Mouse (Mus musculus) hindbrain, embryonic 13.5 days (tissue): Measurements from ENCODE around the gene Ppp2r1b. TPM values are rescaled to one million over a fixed set of nuclear protein-coding genes. Genes with fewer than 3 reads are reported as not detected.
"Not testable (repeated sequence)": the region's sequence is repeated elsewhere in the genome, so short reads cannot be mapped to it uniquely, and the experiment has no call there.

ENCODE experiments used
- ATAC-seq: fragments of 200-750 bp; cut with Nextera tagmentation; 2 replicates; pipeline ENCODE4 v1.8.0; 2017; ENCODE audit warnings: moderate TSS enrichment; ENCODE audit not compliant: low FRiP score
- H3K27ac ChIP-seq: fragments of 300-500 bp; sonication (generic); 2 replicates; pipeline ENCODE4 v1.5.1; 2015; ENCODE audit warnings: inconsistent platforms, mild to moderate bottlenecking, moderate library complexity
- H3K27me3 ChIP-seq: fragments of 300-500 bp; sonication (generic); 2 replicates; pipeline ENCODE4 v1.6.1; 2015; ENCODE audit warnings: mild to moderate bottlenecking, inconsistent platforms
- H3K36me3 ChIP-seq: fragments of 300-500 bp; sonication (generic); 2 replicates; pipeline ENCODE4 v1.6.1; 2015; ENCODE audit warnings: mild to moderate bottlenecking, inconsistent platforms
- H3K4me1 ChIP-seq: fragments of 300-500 bp; sonication (generic); replicated peaks from 2 replicates; pipeline ENCODE4 v1.6.1; 2015; ENCODE audit warnings: inconsistent platforms
- H3K4me2 ChIP-seq: fragments of 300-500 bp; sonication (generic); 2 replicates; pipeline ENCODE4 v1.6.1; 2015; ENCODE audit warnings: inconsistent platforms, mild to moderate bottlenecking, moderate library complexity
- H3K4me3 ChIP-seq: fragments of 300-500 bp; sonication (generic); 2 replicates; pipeline ENCODE4 v1.5.1; 2015; ENCODE audit warnings: mild to moderate bottlenecking, inconsistent platforms
- H3K9ac ChIP-seq: fragments of 300-500 bp; sonication (generic); 2 replicates; pipeline ENCODE4 v1.6.1; 2015; ENCODE audit warnings: mild to moderate bottlenecking, inconsistent platforms
- H3K9me3 ChIP-seq: fragments of 300-500 bp; sonication (generic); 2 replicates; pipeline ENCODE4 v1.6.1; 2016; ENCODE audit warnings: inconsistent platforms
- WGBS: fragments of 180-500 bp; shearing (Covaris S2); methylation state at CpG from one replicate; pipeline ENCODE4 v1.1.7; 2015; 5-methylcytosine and 5-hydroxymethylcytosine counted together
- polyA plus RNA-seq: library from polyadenylated mRNA; unstranded; fragments of >200 nt; fragmentation: Nextera tagmentation; extraction: Ambion mirVana; gene quantifications from 2 replicates; pipeline ENCODE4 v1.2.1, GENCODE M21; 2015

The Ppp2r1b gene
- polyA plus RNA-seq, 1 experiment from 2014 or later = 53.5 TPM

DNA sequence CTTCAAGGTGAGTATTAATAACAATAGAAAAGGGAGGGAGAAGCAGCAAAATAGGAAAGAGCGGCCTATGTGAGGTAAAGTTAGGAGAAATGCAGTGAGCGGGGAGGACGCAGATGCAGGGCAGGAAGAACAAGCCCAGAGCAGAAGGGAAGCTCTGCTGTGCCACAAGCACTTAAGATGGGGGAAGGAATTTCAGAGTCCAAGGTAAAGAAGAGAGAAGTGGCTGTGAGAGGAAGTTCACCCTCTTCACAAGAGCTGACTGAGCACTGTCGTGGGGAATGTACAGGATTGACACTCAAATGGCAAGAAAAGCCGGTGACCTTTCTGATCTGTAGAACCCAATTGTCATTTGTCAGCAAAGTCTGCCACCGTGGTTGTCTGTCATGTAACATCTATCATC lies 27.1 kb upstream of the Ppp2r1b start:
- H3K4me2 ChIP-seq = no peak overlapping the region
- no peak overlapping the region for H3K9ac ChIP-seq
- no peaks in the 10 kb centered on the region for H3K27me3 ChIP-seq
- peaks cover 67% of the 10 kb centered on the region for H3K36me3 ChIP-seq
- no peaks in the 10 kb centered on the region for H3K9me3 ChIP-seq
- no peaks in the 10 kb centered on the region for H3K4me1 ChIP-seq
- ATAC-seq = no peak
- WGBS = 87% methylated on average over 6 of the region's 6 CpGs
- no peak overlapping the region for H3K4me3 ChIP-seq
- no peak overlapping the region for H3K27ac ChIP-seq

DNA sequence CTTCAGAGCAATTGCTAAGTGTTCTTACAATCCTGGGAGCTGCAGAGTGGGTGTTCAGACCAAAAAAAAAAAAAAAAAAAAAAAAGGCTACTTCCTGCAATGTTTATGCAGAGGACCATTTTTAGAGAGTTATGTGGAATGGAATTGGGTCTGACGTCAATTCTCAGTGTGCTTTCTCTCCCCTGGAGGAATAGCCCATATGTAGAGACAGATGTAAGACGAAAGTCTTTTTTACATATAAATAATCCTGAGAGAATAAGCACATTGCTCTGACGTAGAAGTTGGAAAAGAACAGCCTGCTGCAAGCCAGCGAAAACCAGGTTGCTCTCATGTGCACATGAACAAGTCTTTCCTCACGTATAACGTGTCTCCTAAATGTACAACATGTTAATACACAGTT lies 25.4 kb upstream of the Ppp2r1b start:
- no peak for ATAC-seq
- peaks cover 65% of the 10 kb centered on the region for H3K36me3 ChIP-seq

DNA sequence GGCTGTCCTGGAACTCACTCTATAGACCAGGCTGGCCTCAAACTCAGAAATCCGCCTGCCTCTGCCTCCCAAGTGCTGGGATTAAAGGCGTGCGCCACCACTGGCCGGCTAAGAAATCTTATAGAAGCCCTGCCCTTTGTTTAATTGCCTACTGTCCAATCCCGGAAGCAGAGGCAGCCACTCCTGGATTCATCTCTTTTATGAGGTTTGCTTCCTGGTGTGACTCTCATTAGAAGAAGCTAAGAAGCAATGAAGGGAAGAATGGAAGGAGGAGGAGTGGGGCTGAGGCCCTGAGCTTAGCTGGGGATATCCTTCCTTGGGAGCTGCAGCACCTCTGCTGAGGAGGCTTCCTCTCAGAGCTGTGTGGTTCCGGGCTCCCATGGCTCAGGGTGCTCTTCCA lies 23.4 kb upstream of the Ppp2r1b start:
- Histone ChIP-seq H3K4me3 (no peak overlapping the region), H3K27me3 (no peaks in the 10 kb centered on the region), H3K4me1 (no peaks in the 10 kb centered on the region), H3K9ac (no peak overlapping the region), H3K36me3 (peaks cover 63% of the 10 kb centered on the region), H3K9me3 (no peaks in the 10 kb centered on the region), H3K27ac (no peak overlapping the region), H3K4me2 (no peak overlapping the region)
- ATAC-seq = no peak
- 86% methylated on average over 6 of the region's 6 CpGs for WGBS

More for the DNA sequence above, 25.4 kb upstream of the Ppp2r1b start:
- Histone ChIP-seq H3K4me1 (no peaks in the 10 kb centered on the region), H3K9me3 (no peaks in the 10 kb centered on the region), H3K9ac (no peak overlapping the region), H3K4me2 (no peak overlapping the region), H3K27ac (no peak overlapping the region), H3K4me3 (no peak overlapping the region), H3K27me3 (no peaks in the 10 kb centered on the region)
- WGBS = 90% methylated on average over 6 of the region's 6 CpGs

DNA sequence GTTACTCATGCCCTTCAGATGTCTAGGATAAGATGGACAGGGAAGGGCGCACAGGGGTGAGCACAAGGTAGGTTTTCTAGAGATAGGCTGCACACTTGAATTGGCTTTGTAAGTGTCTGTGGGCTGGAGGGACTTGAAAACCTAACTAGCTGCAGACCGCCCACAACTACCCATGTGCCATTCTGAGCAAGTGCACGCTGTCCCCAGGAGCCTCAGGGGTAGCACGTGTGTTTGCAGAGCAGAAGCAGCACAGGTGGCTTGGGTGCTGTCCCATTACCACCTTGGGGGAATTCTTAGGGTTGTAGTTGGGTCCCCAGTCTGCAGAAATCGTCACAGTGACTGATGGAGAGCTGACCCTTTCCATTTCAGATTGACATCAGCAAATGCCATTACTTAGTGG lies 22.9 kb upstream of the Ppp2r1b start:
- Histone ChIP-seq H3K27ac (no peak overlapping the region), H3K36me3 (peaks cover 58% of the 10 kb centered on the region), H3K27me3 (no peaks in the 10 kb centered on the region), H3K4me1 (no peaks in the 10 kb centered on the region), H3K9ac (no peak overlapping the region), H3K9me3 (no peaks in the 10 kb centered on the region), H3K4me3 (no peak overlapping the region), H3K4me2 (no peak overlapping the region)
- WGBS = 98% methylated on average over 5 of the region's 5 CpGs
- ATAC-seq = no peak

DNA sequence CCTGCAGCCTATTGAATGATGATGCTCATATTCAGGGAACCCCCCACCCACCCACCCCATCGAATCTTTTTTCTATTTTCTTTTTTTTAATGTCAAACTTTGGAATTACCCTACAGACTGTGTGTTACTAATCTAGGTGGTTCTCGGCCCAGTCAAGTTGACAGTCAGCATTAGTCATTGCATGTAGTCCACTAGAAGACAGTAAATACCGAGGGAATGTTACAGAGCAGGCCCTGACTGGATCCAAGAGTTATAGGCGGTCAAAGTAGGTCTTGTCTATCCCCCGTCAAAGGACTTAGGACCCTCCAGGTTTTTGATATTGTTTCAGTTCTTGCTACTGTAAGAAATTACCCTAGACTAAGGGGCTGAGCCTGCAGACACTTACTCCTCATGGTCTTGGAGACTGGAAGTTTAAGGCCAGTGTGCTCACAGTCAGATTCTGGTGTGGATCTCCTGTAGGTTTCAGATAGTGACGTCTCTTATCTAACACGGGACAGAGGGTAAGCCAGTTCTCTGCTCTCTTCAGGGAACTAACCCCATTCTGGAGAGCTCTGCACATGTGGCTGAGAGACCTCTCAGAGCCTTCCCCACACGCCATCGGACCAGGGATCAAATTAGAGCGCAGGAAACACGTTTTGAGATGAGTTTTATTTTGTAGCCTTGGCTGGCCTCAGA lies 21.2 kb upstream of the Ppp2r1b start:
- Histone ChIP-seq H3K4me2 (no peak overlapping the region), H3K9me3 (no peaks in the 10 kb centered on the region), H3K27ac (no peak overlapping the region), H3K36me3 (peaks cover 56% of the 10 kb centered on the region), H3K4me1 (no peaks in the 10 kb centered on the region), H3K27me3 (no peaks in the 10 kb centered on the region), H3K9ac (no peak overlapping the region), H3K4me3 (no peak overlapping the region)
- WGBS = 89% methylated on average over 11 of the region's 11 CpGs
- ATAC-seq = no peak

DNA sequence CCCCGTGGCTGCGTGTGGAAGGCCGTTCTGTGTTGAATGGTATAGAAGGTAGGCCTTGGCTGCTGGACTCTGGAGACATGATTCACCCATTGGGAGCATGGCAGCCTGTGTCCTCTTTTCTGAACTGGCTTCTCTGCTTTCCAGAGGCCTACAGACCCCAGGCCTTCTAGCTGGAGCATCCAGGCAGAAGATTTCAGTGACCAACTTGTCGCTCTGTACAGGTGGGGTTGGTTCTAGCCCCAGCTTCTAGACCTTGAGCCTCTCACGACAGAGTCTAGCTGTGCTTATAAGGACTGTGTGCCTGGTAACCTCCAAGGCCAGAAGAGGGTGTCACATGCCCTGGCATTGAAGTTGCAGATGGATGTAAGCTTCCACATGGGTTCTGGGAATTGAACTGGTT lies 13.6 kb upstream of the Ppp2r1b start:
- no peaks in the 10 kb centered on the region for H3K4me1 ChIP-seq
- H3K9me3 ChIP-seq = no peaks in the 10 kb centered on the region
- no peak for ATAC-seq
- H3K9ac ChIP-seq = no peak overlapping the region
- no peak overlapping the region for H3K27ac ChIP-seq
- H3K36me3 ChIP-seq = peaks cover 40% of the 10 kb centered on the region
- H3K4me3 ChIP-seq = no peak overlapping the region
- WGBS = 93% methylated on average over 5 of the region's 5 CpGs
- H3K4me2 ChIP-seq = no peak overlapping the region
- H3K27me3 ChIP-seq = no peaks in the 10 kb centered on the region

DNA sequence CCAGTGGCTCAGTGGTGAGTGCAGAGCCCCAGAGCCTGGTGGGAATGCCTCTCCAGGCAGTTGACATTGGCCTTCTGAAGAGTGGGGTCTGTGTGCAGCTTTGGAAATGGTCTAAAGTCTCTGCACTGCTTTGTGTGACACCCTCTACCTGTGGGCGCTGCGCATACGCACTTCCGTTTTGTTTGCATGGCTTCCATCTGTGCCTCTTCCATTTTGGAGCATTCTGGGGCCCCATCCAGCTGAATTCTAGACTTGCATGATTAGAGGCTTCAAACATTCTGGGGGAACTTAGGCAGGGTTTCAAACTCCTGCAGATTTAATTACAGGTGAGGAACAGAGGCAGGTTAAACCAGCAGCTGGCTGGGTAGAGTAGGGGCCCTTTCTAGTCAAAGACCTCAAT lies 12.9 kb upstream of the Ppp2r1b start:
- Histone ChIP-seq H3K4me3 (no peak overlapping the region), H3K4me1 (no peaks in the 10 kb centered on the region), H3K9me3 (no peaks in the 10 kb centered on the region), H3K4me2 (no peak overlapping the region), H3K9ac (no peak overlapping the region), H3K27ac (no peak overlapping the region), H3K27me3 (no peaks in the 10 kb centered on the region), H3K36me3 (peaks cover 40% of the 10 kb centered on the region)
- ATAC-seq = no peak
- 96% methylated on average over 4 of the region's 4 CpGs for WGBS

DNA sequence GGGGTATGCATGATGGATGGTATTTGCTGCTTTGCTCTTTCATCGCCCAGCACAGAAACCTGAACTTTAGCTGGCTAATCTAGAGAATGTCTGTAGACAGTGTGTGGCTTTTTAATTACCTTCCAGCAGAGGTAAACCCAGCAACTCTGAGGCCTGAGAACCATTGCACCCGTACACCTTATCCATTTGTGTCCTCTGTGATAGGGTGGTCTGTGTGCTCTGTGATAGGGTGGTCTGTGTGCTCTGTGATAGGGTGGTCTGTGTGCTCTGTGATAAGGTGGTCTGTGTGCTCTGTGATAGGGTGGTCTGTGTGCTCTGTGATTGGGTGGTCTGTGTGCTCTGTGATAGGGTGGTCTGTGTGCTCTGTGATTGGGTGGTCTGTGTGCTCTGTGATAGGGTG lies 12.5 kb upstream of the Ppp2r1b start:
- ATAC-seq, H3K4me2 ChIP-seq, H3K9ac ChIP-seq, H3K27me3 ChIP-seq, H3K9me3 ChIP-seq, H3K4me1 ChIP-seq, H3K4me3 ChIP-seq, H3K27ac ChIP-seq: not testable (repeated sequence)
- 92% methylated on average over 2 of the region's 2 CpGs for WGBS
- H3K36me3 ChIP-seq = peaks cover 42% of the 10 kb centered on the region

DNA sequence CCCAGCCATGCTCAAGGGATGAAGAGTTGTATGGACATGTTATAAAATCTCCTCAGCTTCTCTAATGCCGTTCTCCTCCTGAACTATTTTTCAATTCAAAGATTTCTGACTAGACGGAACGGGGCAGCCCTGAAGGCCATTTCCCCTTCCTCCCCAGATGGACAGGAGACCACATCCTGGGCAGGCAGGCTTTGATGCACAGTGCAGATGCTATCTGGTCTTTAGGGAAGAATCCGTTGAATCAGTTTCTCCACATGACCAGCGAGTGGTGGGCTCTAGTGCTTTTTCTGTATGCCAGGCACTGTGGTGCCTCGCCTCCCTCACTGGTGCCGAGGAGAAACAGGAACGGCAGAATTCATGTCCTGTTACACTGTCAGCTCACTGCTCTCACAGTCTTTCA lies 11.3 kb upstream of the Ppp2r1b start:
- 91% methylated on average over 8 of the region's 8 CpGs for WGBS
- ATAC-seq = no peak
- H3K9ac ChIP-seq = no peak overlapping the region
- no peaks in the 10 kb centered on the region for H3K4me1 ChIP-seq
- H3K4me2 ChIP-seq = no peak overlapping the region
- H3K36me3 ChIP-seq = peaks cover 37% of the 10 kb centered on the region
- no peaks in the 10 kb centered on the region for H3K27me3 ChIP-seq
- H3K27ac ChIP-seq = no peak overlapping the region
- H3K4me3 ChIP-seq = no peak overlapping the region
- no peaks in the 10 kb centered on the region for H3K9me3 ChIP-seq

DNA sequence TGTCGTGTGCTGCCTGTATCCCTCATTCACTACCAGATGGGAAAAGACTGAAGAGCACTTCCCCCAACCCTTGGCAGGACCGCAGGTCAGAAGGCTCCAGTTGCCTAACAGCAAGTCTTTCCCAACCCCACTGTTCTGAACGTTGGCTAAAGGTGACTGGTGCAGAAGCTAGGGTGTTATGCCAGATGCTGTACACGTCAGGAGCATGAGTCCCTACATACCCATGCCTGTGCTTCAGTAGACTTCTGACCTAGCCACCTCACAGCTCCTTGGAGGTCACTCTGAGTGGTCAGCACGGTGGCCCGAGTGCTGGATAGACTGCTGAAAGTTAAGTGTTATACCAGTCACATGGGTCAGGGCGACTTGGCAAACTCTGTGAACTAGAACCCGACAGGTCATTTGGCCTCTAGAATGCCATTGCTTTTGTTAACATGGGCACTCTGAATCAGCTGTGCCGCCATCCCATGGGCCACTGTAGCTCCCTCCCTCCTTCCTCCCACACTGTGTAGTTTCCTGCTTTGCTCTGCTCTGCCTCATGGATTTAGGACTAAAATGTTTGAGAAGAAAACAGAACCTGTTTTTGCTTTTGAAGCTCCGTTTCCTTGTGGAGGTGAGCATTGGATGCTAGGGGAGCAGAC lies 9.9 kb upstream of the Ppp2r1b start:
- H3K4me1 ChIP-seq = no peaks in the 10 kb centered on the region
- no peak for ATAC-seq

DNA sequence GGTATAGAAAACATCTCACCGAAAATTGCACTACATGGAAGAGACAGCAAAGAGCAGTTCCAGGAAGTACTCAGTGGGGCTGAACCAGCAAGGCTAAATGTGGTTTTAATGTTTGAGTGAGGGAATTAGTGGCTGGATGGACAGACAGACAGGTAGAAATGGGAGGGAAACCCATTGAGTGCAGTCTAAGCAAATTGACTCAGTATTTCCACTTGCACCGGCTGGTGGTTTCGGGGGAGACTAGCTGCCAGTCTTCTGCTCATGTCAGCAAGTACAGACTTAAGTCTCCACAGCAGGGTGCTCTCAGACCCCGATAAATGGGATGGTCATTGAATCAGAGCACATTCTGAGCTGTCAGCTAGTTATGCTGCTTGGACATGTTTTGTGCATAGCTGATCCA lies 9.0 kb upstream of the Ppp2r1b start:
- Histone ChIP-seq H3K4me3 (no peak overlapping the region), H3K36me3 (peaks cover 31% of the 10 kb centered on the region), H3K9me3 (no peaks in the 10 kb centered on the region), H3K4me2 (no peak overlapping the region), H3K9ac (no peak overlapping the region), H3K27ac (no peak overlapping the region), H3K27me3 (no peaks in the 10 kb centered on the region), H3K4me1 (no peaks in the 10 kb centered on the region)
- ATAC-seq = no peak
- WGBS = 91% methylated on average over 4 of the region's 4 CpGs

More for the DNA sequence above, 9.9 kb upstream of the Ppp2r1b start:
- no peak overlapping the region for H3K27ac ChIP-seq
- H3K36me3 ChIP-seq = peaks cover 36% of the 10 kb centered on the region
- 90% methylated on average over 10 of the region's 10 CpGs for WGBS
- H3K27me3 ChIP-seq = no peaks in the 10 kb centered on the region
- H3K9me3 ChIP-seq = no peaks in the 10 kb centered on the region
- H3K4me2 ChIP-seq = no peak overlapping the region
- no peak overlapping the region for H3K9ac ChIP-seq
- no peak overlapping the region for H3K4me3 ChIP-seq

DNA sequence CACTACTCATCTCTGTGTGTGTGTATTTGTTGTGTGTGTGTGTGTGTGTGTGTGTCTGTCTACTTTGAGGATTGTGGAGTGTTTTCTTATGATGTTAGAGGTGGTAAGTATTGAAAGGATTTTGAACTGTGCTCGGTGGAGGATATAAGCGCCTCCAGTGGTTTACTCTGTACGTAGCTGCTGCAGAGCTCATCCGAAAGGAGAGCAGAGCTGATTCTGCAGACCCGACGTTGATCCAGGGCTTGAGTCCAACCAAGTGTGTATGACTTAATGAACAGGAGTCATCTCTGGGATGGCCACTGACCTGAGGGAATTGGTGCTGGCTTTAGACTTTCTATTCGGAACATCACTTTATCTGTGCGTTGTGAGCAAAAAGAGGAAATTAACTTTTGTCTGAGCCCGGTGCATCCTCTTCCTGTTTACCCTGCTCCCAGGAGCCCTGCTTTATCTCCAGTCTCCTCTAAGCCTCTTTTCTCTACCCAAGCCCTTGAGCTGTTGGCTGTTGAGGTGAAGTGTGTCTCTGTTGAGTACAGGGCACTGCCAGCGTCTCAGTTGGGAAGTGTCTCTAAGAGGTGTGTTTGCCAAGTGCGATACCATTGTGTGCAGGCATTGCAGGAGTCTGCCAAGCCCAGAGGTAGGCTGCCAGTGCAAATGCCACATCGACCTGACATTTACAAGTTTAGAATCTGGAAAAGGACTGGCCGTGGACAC lies 3.9 kb upstream of the Ppp2r1b start:
- H3K27ac ChIP-seq = no peak overlapping the region
- H3K27me3 ChIP-seq = no peaks in the 10 kb centered on the region
- no peak overlapping the region for H3K4me3 ChIP-seq
- H3K9me3 ChIP-seq = no peaks in the 10 kb centered on the region
- H3K4me2 ChIP-seq = no peak overlapping the region
- ATAC-seq = no peak
- WGBS = 93% methylated on average over 13 of the region's 13 CpGs
- peaks cover 38% of the 10 kb centered on the region for H3K36me3 ChIP-seq
- no peaks in the 10 kb centered on the region for H3K4me1 ChIP-seq
- H3K9ac ChIP-seq = no peak overlapping the region

DNA sequence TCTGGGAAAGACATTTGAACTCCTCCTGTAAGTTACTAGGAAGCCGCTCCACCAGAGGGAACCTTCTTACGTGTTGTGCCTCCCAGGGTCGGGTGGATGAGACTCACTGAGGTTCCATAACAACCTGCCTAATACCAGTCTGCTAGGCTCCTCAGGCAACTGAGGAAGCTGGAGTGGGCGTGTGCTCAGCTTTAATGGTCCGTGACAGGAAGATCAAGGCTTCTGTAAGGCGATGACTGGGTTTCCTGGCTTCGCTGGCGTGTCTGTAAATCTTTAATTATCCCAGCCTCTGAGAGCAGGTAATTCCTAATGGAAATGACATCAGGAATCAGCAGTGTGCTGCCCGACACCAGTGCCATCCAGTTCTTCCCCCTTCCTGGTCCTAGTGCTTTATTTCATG lies 446 bp downstream of the Ppp2r1b start:
- 59% methylated on average over 9 of the region's 9 CpGs for WGBS
- Histone ChIP-seq H3K4me3 (no peak overlapping the region), H3K27me3 (no peaks in the 10 kb centered on the region), H3K9me3 (no peaks in the 10 kb centered on the region), H3K27ac (no peak overlapping the region), H3K4me2 (no peak overlapping the region), H3K36me3 (peaks cover 28% of the 10 kb centered on the region), H3K4me1 (peaks cover 7% of the 10 kb centered on the region; the same call in 1 of the 2 replicates), H3K9ac (no peak overlapping the region)
- no peak for ATAC-seq
